Mouse (Mus musculus): ENCODE measurements around the gene Emg1. TPM values are rescaled to one million over a fixed set of nuclear protein-coding genes. Genes with fewer than 3 reads are reported as not detected.

Gene Emg1
- polyA plus RNA-seq, 1 experiment from 2014 or later, result 219 TPM

DNA sequence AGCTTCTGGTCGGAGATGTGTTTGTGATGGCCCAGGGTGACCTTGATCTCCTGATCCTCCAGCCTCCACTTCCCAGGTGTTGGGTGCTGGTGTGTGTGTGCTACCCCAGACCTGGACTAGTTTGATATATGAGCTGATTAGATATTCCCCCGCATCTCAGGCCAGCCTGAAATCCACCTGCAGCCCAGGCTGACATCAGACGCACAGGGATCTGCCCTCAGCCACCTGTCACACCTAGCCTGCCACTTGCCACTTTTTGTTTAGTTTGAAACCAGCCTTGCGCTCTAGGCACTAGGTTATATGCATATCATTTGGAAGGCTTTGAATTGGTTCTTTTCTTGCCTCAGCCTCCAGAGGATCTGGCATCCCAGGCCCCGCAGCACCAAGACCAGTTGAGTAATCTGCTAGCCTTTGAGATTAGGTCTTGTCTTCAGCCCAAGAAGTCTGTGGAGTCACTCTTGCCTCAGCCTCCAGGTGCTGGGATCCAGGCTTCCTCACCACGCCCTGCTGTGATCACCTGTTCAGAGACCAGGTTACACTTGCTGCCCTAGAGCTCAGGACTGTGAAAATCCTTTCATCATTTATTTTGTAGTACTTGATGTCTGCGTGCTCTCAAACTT lies 41.6 kb downstream of the Emg1 start:
- Histone ChIP-seq H3K4me1 (ENCODE audit: insufficient read depth, low read length) (peaks cover 5% of the 10 kb centered on the region; the same call in 1 of the 2 replicates), H3K4me3 (ENCODE audit: low read length) (no peak overlapping the region), H3K36me3 (ENCODE audit: insufficient read depth, low read length) (peaks cover 6% of the 10 kb centered on the region; the same call in 1 of the 2 replicates), H3K9me3 (ENCODE audit: low read length) (no peaks in the 10 kb centered on the region), H3K27me3 (ENCODE audit: insufficient read depth, low read length) (no peaks in the 10 kb centered on the region), H3K4me2 (replicated peaks; ENCODE audit: low read depth, low read length) (no peak overlapping the region), H3K9ac (replicated peaks; ENCODE audit: low read length) (no peak overlapping the region), H3K27ac (ENCODE audit: low read length) (no peak overlapping the region)
- 86% methylated on average over 7 of the region's 7 CpGs for WGBS
- ATAC-seq (ENCODE audit: low FRiP score, low TSS enrichment), result no peak

DNA sequence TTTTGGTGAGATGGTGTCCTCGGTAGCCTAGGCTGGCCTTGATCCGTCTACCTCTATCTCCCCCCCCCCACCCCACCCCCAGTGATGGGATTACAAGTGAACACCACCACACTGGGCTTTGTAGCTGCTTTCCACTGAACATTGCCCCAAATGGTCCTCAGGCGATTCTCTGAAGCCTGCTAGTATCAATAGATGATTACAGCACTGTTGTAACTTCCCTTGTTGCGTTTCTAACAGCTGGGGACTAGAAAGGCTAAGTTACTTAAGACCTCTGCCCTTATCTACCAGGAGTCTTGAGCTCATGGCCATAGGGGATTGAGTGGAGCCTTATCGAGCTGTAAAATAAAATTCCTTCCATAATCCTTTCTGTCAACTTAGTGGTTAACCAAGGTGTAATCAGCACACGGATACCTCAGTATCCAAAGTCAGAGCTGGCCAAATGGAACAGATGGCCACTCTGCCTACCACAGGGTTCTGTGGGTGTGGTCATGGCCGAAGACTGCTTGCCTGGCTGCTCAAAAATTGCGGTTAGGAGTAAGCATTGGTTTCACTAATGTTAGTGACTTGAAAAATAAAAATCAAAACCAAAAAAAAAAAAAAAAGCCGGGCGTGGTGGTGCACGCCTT lies 42.6 kb downstream of the Emg1 start:
- no peak for ATAC-seq (ENCODE audit: low FRiP score, low TSS enrichment)
- no peak overlapping the region for H3K4me2 ChIP-seq (replicated peaks; ENCODE audit: low read depth, low read length)
- 75% methylated on average over 11 of the region's 11 CpGs for WGBS
- no peaks in the 10 kb centered on the region for H3K27me3 ChIP-seq (ENCODE audit: insufficient read depth, low read length)
- H3K4me1 ChIP-seq (ENCODE audit: insufficient read depth, low read length), result peaks cover 5% of the 10 kb centered on the region; the same call in 1 of the 2 replicates
- no peak overlapping the region for H3K9ac ChIP-seq (replicated peaks; ENCODE audit: low read length)
- H3K9me3 ChIP-seq (ENCODE audit: low read length), result no peaks in the 10 kb centered on the region
- no peak overlapping the region for H3K4me3 ChIP-seq (ENCODE audit: low read length)
- H3K36me3 ChIP-seq (ENCODE audit: insufficient read depth, low read length), result peaks cover 5% of the 10 kb centered on the region; the same call in 1 of the 2 replicates
- no peak overlapping the region for H3K27ac ChIP-seq (ENCODE audit: low read length)

DNA sequence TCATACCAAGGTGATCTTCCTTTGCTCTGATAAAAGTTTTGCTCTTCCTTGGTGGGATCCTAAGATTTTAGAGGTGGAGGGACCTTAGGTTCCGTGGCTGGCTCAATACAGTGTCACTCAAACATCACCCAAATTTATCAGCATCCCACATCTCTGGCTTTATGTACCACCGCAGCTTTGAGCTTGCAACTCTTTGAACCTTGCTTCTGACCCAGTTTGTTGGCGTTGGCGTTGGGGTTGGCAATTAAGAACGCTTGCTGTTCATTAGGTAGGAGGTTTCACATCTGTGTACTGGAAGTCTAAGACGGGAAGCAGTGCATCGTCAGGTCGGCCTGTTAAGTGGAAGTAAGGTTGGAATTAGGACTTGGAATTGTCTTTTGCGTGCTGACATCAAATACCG lies 47.0 kb downstream of the Emg1 start:
- Histone ChIP-seq H3K9me3 (ENCODE audit: low read length) (no peaks in the 10 kb centered on the region), H3K27me3 (ENCODE audit: insufficient read depth, low read length) (no peaks in the 10 kb centered on the region), H3K4me1 (ENCODE audit: insufficient read depth, low read length) (peaks cover 9% of the 10 kb centered on the region; the same call in 1 of the 2 replicates), H3K9ac (replicated peaks; ENCODE audit: low read length) (no peak overlapping the region), H3K27ac (ENCODE audit: low read length) (no peak overlapping the region), H3K4me2 (replicated peaks; ENCODE audit: low read depth, low read length) (no peak overlapping the region), H3K36me3 (ENCODE audit: insufficient read depth, low read length) (no peaks in the 10 kb centered on the region), H3K4me3 (ENCODE audit: low read length) (no peak overlapping the region)
- ATAC-seq (ENCODE audit: low FRiP score, low TSS enrichment), result no peak
- 89% methylated on average over 10 of the region's 10 CpGs for WGBS

DNA sequence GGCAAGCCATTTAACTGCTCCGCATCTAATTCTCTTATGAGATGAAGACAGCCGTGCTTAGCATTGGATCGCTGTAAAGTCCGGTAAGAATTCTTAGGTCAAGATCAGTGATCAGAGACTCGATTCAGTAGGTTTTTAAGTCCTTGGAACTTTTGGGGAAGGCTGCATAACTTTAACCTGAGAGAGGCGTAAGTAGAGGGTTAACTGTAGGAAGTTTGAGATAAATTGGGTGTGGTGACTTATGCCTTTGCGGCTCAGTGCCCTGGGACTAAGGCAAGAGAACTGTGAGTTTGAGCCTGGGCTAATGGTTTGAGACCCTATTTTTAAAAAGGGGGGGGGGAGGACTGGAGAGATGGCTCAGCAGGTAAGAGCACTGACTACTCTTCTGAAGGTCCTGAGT lies 47.7 kb downstream of the Emg1 start:
- 60% methylated on average over 7 of the region's 7 CpGs for WGBS
- ATAC-seq (ENCODE audit: low FRiP score, low TSS enrichment), result no peak
- Histone ChIP-seq H3K9me3 (ENCODE audit: low read length) (no peaks in the 10 kb centered on the region), H3K9ac (replicated peaks; ENCODE audit: low read length) (no peak overlapping the region), H3K27ac (ENCODE audit: low read length) (no peak overlapping the region), H3K4me1 (ENCODE audit: insufficient read depth, low read length) (peaks cover 9% of the 10 kb centered on the region; the same call in 1 of the 2 replicates), H3K27me3 (ENCODE audit: insufficient read depth, low read length) (no peaks in the 10 kb centered on the region), H3K36me3 (ENCODE audit: insufficient read depth, low read length) (no peaks in the 10 kb centered on the region), H3K4me2 (replicated peaks; ENCODE audit: low read depth, low read length) (peak overlapping the region; percentile 71), H3K4me3 (ENCODE audit: low read length) (peak overlapping the region; percentile 77)

DNA sequence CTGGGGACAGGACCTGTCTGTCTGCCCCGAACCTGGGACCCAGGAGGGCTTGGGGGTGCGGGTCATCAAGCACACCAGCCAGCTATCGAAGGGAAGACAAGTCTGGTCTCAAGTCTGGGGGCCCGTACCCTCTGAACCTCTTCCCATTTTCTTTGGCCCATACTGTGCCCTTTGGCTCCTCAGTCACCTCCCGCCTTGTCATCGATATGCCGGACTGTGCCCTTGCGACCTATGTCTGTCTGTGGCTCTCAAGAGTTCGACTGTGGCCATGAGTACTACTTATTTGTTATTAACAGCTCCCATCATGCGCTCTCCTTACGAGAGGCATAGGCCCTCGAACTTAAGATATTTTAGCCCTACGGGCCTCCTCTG lies 48.6 kb downstream of the Emg1 start:
- WGBS, result 13% methylated on average over 13 of the region's 13 CpGs
- H3K4me3 ChIP-seq (ENCODE audit: low read length), result peak overlapping the region; percentile 77
- no peak for ATAC-seq (ENCODE audit: low FRiP score, low TSS enrichment)
- no peaks in the 10 kb centered on the region for H3K9me3 ChIP-seq (ENCODE audit: low read length)
- peak overlapping the region; percentile 71 for H3K4me2 ChIP-seq (replicated peaks; ENCODE audit: low read depth, low read length)
- H3K27ac ChIP-seq (ENCODE audit: low read length), result peak overlapping the region; percentile 82
- H3K4me1 ChIP-seq (ENCODE audit: insufficient read depth, low read length), result peaks cover 9% of the 10 kb centered on the region; the same call in 1 of the 2 replicates
- H3K27me3 ChIP-seq (ENCODE audit: insufficient read depth, low read length), result no peaks in the 10 kb centered on the region
- no peaks in the 10 kb centered on the region for H3K36me3 ChIP-seq (ENCODE audit: insufficient read depth, low read length)
- peak overlapping the region; percentile 71 for H3K9ac ChIP-seq (replicated peaks; ENCODE audit: low read length)

DNA sequence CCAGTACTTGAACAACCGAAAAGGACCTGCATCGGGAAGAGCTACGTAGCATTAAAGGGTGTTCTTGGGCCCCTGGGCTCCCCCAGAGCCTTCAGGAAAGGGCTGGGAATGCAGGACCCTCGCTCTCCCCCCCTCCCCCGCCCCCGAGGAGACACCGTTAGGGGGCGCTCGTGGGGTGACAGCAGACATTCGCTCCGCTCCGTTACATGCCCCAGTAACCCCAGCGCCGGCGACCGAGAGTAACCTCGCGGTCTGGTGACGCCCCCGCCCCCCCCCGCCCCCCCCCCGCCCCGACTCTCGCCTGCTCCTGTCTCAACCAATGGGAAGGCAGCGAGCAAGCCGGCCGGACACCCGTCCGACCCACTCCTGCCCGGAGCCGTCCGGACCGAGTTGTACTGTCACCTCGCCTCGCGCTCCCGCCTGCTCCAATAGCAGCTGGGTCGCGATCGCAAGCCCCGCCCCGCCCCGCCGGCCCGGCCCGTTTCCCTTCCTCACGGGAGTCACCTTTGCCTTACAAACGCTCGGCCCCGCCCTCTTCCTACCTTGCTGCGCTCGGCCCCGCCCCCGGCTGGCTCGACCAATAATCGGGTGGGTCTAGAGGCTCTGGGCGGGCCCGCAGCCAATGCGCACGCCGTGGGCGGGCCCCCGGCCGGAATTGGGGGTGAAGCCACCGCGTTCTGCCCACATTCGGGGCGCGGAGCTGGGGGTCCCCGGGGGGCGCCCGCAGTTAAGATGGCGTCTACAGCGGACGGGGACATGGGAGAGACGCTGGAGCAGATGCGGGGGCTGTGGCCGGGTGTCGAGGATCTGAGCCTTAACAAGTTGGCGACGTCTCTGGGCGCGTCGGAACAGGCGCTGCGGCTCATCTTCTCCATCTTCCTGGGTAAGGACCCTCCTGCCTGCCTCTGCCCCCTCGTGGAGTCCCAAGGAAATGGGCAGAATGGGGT lies 49.2 kb downstream of the Emg1 start, which contains the start of gene Lpcat3:
TSS of gene Lpcat3 (plus strand) at position 551 of the 947 bp plus-strand sequence.
- WGBS, result 0% methylated on average over 57 of the region's 87 CpGs

DNA sequence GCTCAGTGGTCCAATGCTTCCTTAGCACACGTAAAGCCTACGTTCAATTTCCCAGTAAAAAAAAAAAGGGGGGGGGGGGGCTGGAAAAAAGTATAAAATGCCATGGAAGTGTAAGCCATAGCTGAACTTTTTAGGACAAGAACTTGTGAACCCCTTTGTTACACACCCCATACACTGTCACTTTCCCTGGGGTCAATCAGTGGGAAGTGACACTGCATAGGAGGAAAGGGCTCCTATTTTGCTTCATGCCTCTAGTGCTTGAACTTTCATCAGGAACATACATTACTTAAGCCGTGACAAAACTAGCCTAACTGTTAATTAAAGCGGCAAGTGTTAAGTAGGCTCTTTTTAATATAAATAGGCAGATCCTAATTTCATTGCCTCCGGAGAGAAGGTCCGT lies 50.0 kb downstream of the Emg1 start:
- Histone ChIP-seq H3K4me1 (ENCODE audit: insufficient read depth, low read length) (peaks cover 9% of the 10 kb centered on the region; the same call in 1 of the 2 replicates), H3K9ac (replicated peaks; ENCODE audit: low read length) (peak overlapping the region; percentile 63), H3K27me3 (ENCODE audit: insufficient read depth, low read length) (no peaks in the 10 kb centered on the region), H3K4me3 (ENCODE audit: low read length) (peak overlapping the region; percentile 77), H3K27ac (ENCODE audit: low read length) (peak overlapping the region; percentile 82), H3K36me3 (ENCODE audit: insufficient read depth, low read length) (no peaks in the 10 kb centered on the region), H3K4me2 (replicated peaks; ENCODE audit: low read depth, low read length) (peak overlapping the region; percentile 71), H3K9me3 (ENCODE audit: low read length) (no peaks in the 10 kb centered on the region)
- whole genome bisulfite sequencing, result 27% methylated on average over 6 of the region's 6 CpGs
- ATAC-seq (ENCODE audit: low FRiP score, low TSS enrichment), result no peak

More for the DNA sequence above, 49.2 kb downstream of the Emg1 start, which contains the start of gene Lpcat3:
- peak; percentile 97 for ATAC-seq (ENCODE audit: low FRiP score, low TSS enrichment)
- Histone ChIP-seq H3K27ac (ENCODE audit: low read length) (peak within 1 kb of the TSS; percentile 82), H3K27me3 (ENCODE audit: insufficient read depth, low read length) (no peaks in the 10 kb centered on the region), H3K36me3 (ENCODE audit: insufficient read depth, low read length) (no peaks in the 10 kb centered on the region), H3K4me2 (replicated peaks; ENCODE audit: low read depth, low read length) (peak within 1 kb of the TSS; percentile 71), H3K9ac (replicated peaks; ENCODE audit: low read length) (peak within 1 kb of the TSS; percentile 71), H3K4me3 (ENCODE audit: low read length) (peak within 1 kb of the TSS; percentile 77), H3K9me3 (ENCODE audit: low read length) (no peaks in the 10 kb centered on the region), H3K4me1 (ENCODE audit: insufficient read depth, low read length) (peaks cover 9% of the 10 kb centered on the region; the same call in 1 of the 2 replicates)

DNA sequence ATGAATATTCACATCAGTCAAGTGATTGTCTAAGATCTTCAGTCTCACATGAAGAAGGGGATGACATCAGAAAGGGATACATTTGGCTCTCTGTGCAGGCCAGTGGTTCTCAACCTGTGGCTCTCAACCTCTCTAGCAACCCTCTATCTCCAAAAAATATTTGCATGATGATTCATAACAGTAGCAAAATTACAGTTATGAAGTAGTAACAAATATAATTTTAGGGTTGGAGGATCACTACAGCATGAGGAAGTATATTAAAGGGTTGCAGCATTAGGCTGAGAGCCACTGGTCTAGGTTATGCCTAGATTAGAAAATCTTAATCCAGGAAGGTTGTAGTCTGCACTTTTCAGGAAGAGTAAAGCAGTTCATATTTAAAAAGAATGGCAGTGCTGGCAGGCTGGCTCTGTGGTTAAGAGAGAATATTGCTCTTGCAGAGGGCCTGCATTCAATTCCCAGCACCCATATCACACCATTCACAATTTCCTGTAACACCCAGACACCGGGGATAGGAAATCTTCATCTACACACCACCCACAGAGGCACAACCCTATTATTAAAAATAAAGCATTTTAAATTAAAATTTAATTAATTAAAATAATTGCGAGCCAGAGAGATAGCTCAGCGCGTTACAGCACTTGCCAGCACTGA lies 50.7 kb downstream of the Emg1 start:
- no peaks in the 10 kb centered on the region for H3K27me3 ChIP-seq (ENCODE audit: insufficient read depth, low read length)
- H3K9ac ChIP-seq (replicated peaks; ENCODE audit: low read length), result no peak overlapping the region
- H3K9me3 ChIP-seq (ENCODE audit: low read length), result no peaks in the 10 kb centered on the region
- no peak overlapping the region for H3K4me2 ChIP-seq (replicated peaks; ENCODE audit: low read depth, low read length)
- ATAC-seq (ENCODE audit: low FRiP score, low TSS enrichment), result no peak
- no peak overlapping the region for H3K27ac ChIP-seq (ENCODE audit: low read length)
- peaks cover 9% of the 10 kb centered on the region; the same call in 1 of the 2 replicates for H3K4me1 ChIP-seq (ENCODE audit: insufficient read depth, low read length)
- no peaks in the 10 kb centered on the region for H3K36me3 ChIP-seq (ENCODE audit: insufficient read depth, low read length)
- H3K4me3 ChIP-seq (ENCODE audit: low read length), result no peak overlapping the region
- WGBS, result 98% methylated on average over 4 of the region's 4 CpGs

DNA sequence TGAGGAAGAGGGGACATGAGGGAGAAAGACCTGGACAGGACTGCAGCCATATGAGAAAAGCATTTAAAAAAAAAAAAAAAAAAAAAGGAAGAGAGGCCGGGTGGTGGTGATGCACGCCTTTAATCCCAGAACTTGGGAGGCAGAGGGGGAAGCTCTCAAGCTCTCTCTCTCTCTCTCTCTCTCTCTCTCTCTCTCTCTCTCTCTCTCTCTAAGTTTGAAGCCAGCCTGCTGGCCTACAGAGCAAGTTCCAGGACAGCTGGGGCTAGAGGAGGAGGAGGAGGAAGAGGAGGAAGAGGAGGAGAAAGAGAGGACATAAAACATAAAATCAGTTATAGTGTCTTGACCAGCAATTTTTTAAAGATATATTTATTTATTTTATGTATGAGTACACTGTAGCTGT lies 53.9 kb downstream of the Emg1 start:
- no peak overlapping the region for H3K4me3 ChIP-seq (ENCODE audit: low read length)
- H3K27ac ChIP-seq (ENCODE audit: low read length), result no peak overlapping the region
- no peak for ATAC-seq (ENCODE audit: low FRiP score, low TSS enrichment)
- peaks cover 4% of the 10 kb centered on the region for H3K9me3 ChIP-seq (ENCODE audit: low read length)
- H3K9ac ChIP-seq (replicated peaks; ENCODE audit: low read length), result no peak overlapping the region
- no peaks in the 10 kb centered on the region for H3K36me3 ChIP-seq (ENCODE audit: insufficient read depth, low read length)
- H3K27me3 ChIP-seq (ENCODE audit: insufficient read depth, low read length), result no peaks in the 10 kb centered on the region
- WGBS, result 70% methylated on average over 2 of the region's 2 CpGs
- H3K4me1 ChIP-seq (ENCODE audit: insufficient read depth, low read length), result 0 out of 2 replicates have a peak, but pooled peaks cover 2% of the 10 kb centered on the region
- H3K4me2 ChIP-seq (replicated peaks; ENCODE audit: low read depth, low read length), result no peak overlapping the region

Data from kidney, embryonic 16.5 days (tissue).